12 mouse cellular contexts compared by ENCODE assay signal in genomic region chr9:14846428-14846827, GRCm38 (mm10). TPM values are rescaled to one million over a fixed set of nuclear protein-coding genes. Genes with fewer than 3 reads are reported as not detected.
DNase-seq lines count a peak whose midpoint lies in the region; ATAC-seq and TF ChIP-seq lines count a peak whose summit lies in the region.
"Had no signal": no experiment of that assay in that cellular context is flagged by ENCODE, and none has a peak within 500 bp of the region (broad histone marks: within the 10 kb centered on the region; RNA-seq: fewer than 3 reads in every experiment).

No protein-coding gene starts in this region.

- H3K9ac ChIP-seq in liver, adult 2 months (ENCODE audit: low read depth, low read length): no peak overlapping the region
- no peak overlapping the region for H3K9ac ChIP-seq in liver, embryonic 11.5 days (ENCODE audit: low read depth, low read length)
- H3K9ac ChIP-seq in ES-E14 (ENCODE audit: insufficient read depth, low read depth, low read length, poor library complexity, severe bottlenecking): no peak overlapping the region

- no peaks in the 10 kb centered on the region for H3K27me3 ChIP-seq in liver, adult 2 months (ENCODE audit: control insufficient read depth, insufficient read depth, low read length)
- H3K27me3 ChIP-seq in liver, embryonic 11.5 days (replicated peaks; ENCODE audit: control insufficient read depth, insufficient read depth, low read length): no peaks in the 10 kb centered on the region

- H3K4me3 ChIP-seq in liver, adult 2 months (ENCODE audit: insufficient read depth, low read depth, low read length): no peak overlapping the region
- H3K4me3 ChIP-seq in liver, embryonic 11.5 days (ENCODE audit: low read depth, low read length): no peak overlapping the region
- H3K4me3 ChIP-seq in ES-E14 (ENCODE audit: insufficient read depth in 1 of 2, low read depth in 1 of 2, low read length in 2 of 2, poor library complexity in 1 of 2, severe bottlenecking in 1 of 2): no peak overlapping the region

- no peaks in the 10 kb centered on the region for H3K36me3 ChIP-seq in liver, adult 2 months (ENCODE audit: control insufficient read depth, insufficient read depth, low read length)
- H3K36me3 ChIP-seq in liver, embryonic 11.5 days (ENCODE audit: control insufficient read depth, insufficient read depth, low read length): no peaks in the 10 kb centered on the region
- no peaks in the 10 kb centered on the region for H3K36me3 ChIP-seq in ES-E14 (ENCODE audit: control insufficient read depth, insufficient read depth, low read length, poor library complexity, severe bottlenecking)

- no peak for TF ChIP-seq POLR2A in liver, adult 2 months (IDR thresholded peaks at IDR 0.05; ENCODE audit: extremely low read depth, insufficient read depth, low read length)

- no peaks in the 10 kb centered on the region for H3K4me1 ChIP-seq in liver, adult 2 months (ENCODE audit: control insufficient read depth, insufficient read depth, low read length)
- H3K4me1 ChIP-seq in liver, embryonic 11.5 days (replicated peaks; ENCODE audit: control insufficient read depth, insufficient read depth, low read length): no peaks in the 10 kb centered on the region
- peaks cover 0 to 8% of the 10 kb centered on the region in 2 experiments; a peak in 3 of 4 replicates for H3K4me1 ChIP-seq in ES-E14 (ENCODE audit: control insufficient read depth in 2 of 2, insufficient read depth in 2 of 2, low read length in 2 of 2, poor library complexity in 1 of 2)

- H3K27ac ChIP-seq in liver, adult 2 months (replicated peaks; ENCODE audit: insufficient read depth, low read depth, low read length): no peak overlapping the region
- no peak overlapping the region for H3K27ac ChIP-seq in liver, embryonic 11.5 days (ENCODE audit: low read depth, low read length)
- no peak overlapping the region for H3K27ac ChIP-seq in ES-E14 (ENCODE audit: insufficient read depth, low read depth, low read length, poor library complexity, severe bottlenecking)

- no peaks in the 10 kb centered on the region for H3K9me3 ChIP-seq in liver, embryonic 11.5 days (ENCODE audit: control insufficient read depth, low read length)
- H3K9me3 ChIP-seq in ES-E14 (ENCODE audit: control insufficient read depth, insufficient read depth, low read depth, low read length): no peaks in the 10 kb centered on the region

- H3K79me2 ChIP-seq in liver, adult 2 months (ENCODE audit: control insufficient read depth, insufficient read depth, low read length): no peaks in the 10 kb centered on the region

- peak; percentile 64 for TF ChIP-seq CTCF in liver, adult 2 months (IDR thresholded peaks at IDR 0.05; ENCODE audit: low read depth, low read length)

- intact Hi-C loops in left cerebral cortex, postnatal 14 days (cut with DNase I): no loop called here

- in situ Hi-C loops in ES-E14 (cut with MboI; ENCODE audit: low sequenced_read_pairs in 2 of 2, unreplicated experiment in 2 of 2): no loop called here

- no peak for ATAC-seq in liver, embryonic 11.5 days (replicated peaks; ENCODE audit: low FRiP score)
- ATAC-seq in megakaryocyte-erythroid progenitor cell, adult 5-6 weeks (replicated peaks; ENCODE audit: low FRiP score, low TSS enrichment, poor library complexity, severe bottlenecking): no peak

- WGBS in liver, adult 2 months: 45% methylated on average over 5 of the region's 5 CpGs
- 38% methylated on average over 5 of the region's 5 CpGs for WGBS in liver, embryonic 11.5 days

- H3K4me2 ChIP-seq in liver, embryonic 11.5 days: no peak overlapping the region

- DNase-seq in liver, adult 2 months (ENCODE audit: extremely low read depth, low read depth, low spot score): no peak
- no peak for DNase-seq in liver, embryonic 11.5 days (ENCODE audit: low spot score)
- DNase-seq in ES-E14 (ENCODE audit: low read depth, low spot score): peak; percentile 70
- DNase-seq in c-Kit-positive CD71-positive TER-119-positive erythroid progenitor cells, embryonic 14.5 days (ENCODE audit: low spot score): peak; percentile 27
- peak; percentile 22 for DNase-seq in retina, postnatal 1 day
- DNase-seq in left cerebral cortex, postnatal 14 days (ENCODE audit: low spot score in 2 of 2): no peak
- DNase-seq in left cerebral cortex, adult 8-10 months (ENCODE audit: low spot score in 2 of 2): no peak
- DNase-seq: cerebellum, adult 18-20 months; kidney, postnatal 36 days; right cerebral cortex, adult 18-20 months had no signal

TF ChIP-seq in ES-E14, 5 proteins besides CTCF, POLR2A, EP300 and RAD21:
- peak; percentile 42; the same call in 1 of the 2 replicates for TF ChIP-seq HCFC1 (IDR thresholded peaks at IDR 0.05; ENCODE audit: borderline replicate concordance, insufficient read depth, low read length)
- TF ChIP-seq ZNF384 (IDR thresholded peaks at IDR 0.05; ENCODE audit: low read depth, low read length): no peak
- no peak for TF ChIP-seq CHD2 (IDR thresholded peaks at IDR 0.05; ENCODE audit: low read depth, low read length)
- TF ChIP-seq ZC3H11A (IDR thresholded peaks at IDR 0.05; ENCODE audit: borderline replicate concordance, low read depth, low read length): peak; percentile 73; the same call in 1 of the 2 replicates
- no peak for TF ChIP-seq MAFK (IDR thresholded peaks at IDR 0.05; ENCODE audit: insufficient read depth, low read depth, low read length)

RNA-seq across cellular contexts. Expression of gene Gpr83, which starts 13.6 kb away (rescaled TPM):
- not detected in 2 replicates for total RNA-seq in liver, adult 2 months (2014; rRNA removed)
- not detected in 2 replicates for polyA plus RNA-seq in liver, adult 2 months (2012; rRNA removed)
- polyA plus RNA-seq in liver, embryonic 11.5 days (2014; fragmentation: Nextera tagmentation; extraction: Ambion mirVana): not detected in 2 replicates
- total RNA-seq in ES-E14 (2012; rRNA removed): 0.49 and 0.63 TPM in 2 replicates
- 10 to 100 TPM; 11.7 to 14.0 TPM for total RNA-seq in left cerebral cortex, postnatal 14 days (2021)
- total RNA-seq in left cerebral cortex, adult 8-10 months (2022): 10 to 100 TPM; 29.1 to 36.2 (median 31.5) TPM
- not detected in 2 replicates for total RNA-seq in megakaryocyte-erythroid progenitor cell, adult 5-6 weeks (2014; fragmentation: Nextera tagmentation)
- not detected in 2 replicates for total RNA-seq in megakaryocyte-erythroid progenitor cell, adult 5-6 weeks (2017)
- total RNA-seq: gastrocnemius, adult 8-10 months had no signal

RNA-seq across cellular contexts. Expression of gene Izumo1r, which starts 57.3 kb away (rescaled TPM):
- not detected in 2 replicates for total RNA-seq in liver, adult 2 months (2014; rRNA removed)
- polyA plus RNA-seq in liver, adult 2 months (2012; rRNA removed): 0.20 and 0.40 TPM in 2 replicates
- polyA plus RNA-seq in liver, embryonic 11.5 days (2014; fragmentation: Nextera tagmentation; extraction: Ambion mirVana): not detected in 2 replicates
- total RNA-seq in ES-E14 (2012; rRNA removed): 0.16 and 0.31 TPM in 2 replicates
- not detected for total RNA-seq in left cerebral cortex, postnatal 14 days (2021)
- total RNA-seq in left cerebral cortex, adult 8-10 months (2022): not detected
- 1.9 TPM in 1 of 2 replicates, not detected in the other for total RNA-seq in megakaryocyte-erythroid progenitor cell, adult 5-6 weeks (2014; fragmentation: Nextera tagmentation)
- total RNA-seq in megakaryocyte-erythroid progenitor cell, adult 5-6 weeks (2017): not detected in 2 replicates
- total RNA-seq: gastrocnemius, adult 8-10 months had no signal

Comparison
In these comparisons a context has a peak if more than half of its experiments do, and no peak if none do; other contexts are left out.
1. DNase-seq: peak in ES-E14 (single experiment), c-Kit-positive CD71-positive TER-119-positive erythroid progenitor cells, embryonic 14.5 days (single experiment) and retina, postnatal 1 day (single experiment); none in liver, adult 2 months (single experiment), liver, embryonic 11.5 days (single experiment), left cerebral cortex, postnatal 14 days (0 of 2) and left cerebral cortex, adult 8-10 months (0 of 2).